Mouse (Mus musculus): ENCODE data around the gene Cmss1.

- TF ChIP-seq CTCF (IDR thresholded peaks at IDR 0.05; ENCODE audit: low read depth) (no peak), EP300 (IDR thresholded peaks at IDR 0.05; ENCODE audit: low read depth) (no peak)
Measured at GRCm38 (mm10) chr16:57356454-57356853, 250.2 kb downstream of the Cmss1 start.
